In the genomic region with DNA sequence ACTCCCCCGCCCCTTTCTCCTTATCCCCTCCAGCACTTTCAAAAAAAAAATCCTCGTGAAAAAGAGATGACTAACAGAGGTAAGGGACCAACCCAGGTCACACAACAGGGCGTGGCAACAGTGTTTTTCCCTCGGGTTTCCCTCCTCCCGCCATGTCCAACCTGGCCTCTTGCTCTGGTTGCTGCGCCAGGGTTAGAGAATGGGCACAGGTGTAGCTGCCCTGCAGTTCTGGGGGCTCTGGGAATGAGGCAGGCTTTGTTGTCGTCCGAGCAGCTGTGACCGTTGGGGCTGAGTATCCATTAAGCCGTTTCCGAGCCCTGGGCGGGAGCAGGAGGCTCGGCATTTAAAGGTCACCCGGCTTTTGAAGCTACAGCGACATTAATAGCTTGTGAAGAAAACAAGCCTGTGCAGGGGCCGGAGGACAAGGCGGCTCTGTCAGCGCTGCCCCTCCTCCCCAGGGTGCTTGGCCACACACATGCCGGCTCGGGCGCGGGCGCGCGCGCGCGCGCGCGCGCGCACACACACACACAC, we compare ENCODE assay signal across 8 mouse cellular contexts. TPM values are rescaled to one million over a fixed set of nuclear protein-coding genes. Genes with fewer than 3 reads are reported as not detected.
DNase-seq lines count a peak whose midpoint lies in the region; ATAC-seq and TF ChIP-seq lines count a peak whose summit lies in the region.

No protein-coding gene starts in this region.

- no peak overlapping the region for H3K27ac ChIP-seq in CH12.LX (ENCODE audit: insufficient read depth, low read depth)
- peak overlapping the region; percentile 79 for H3K27ac ChIP-seq in embryonic facial prominence, embryonic 12.5 days
- peak overlapping the region; percentile 98 for H3K27ac ChIP-seq in heart, embryonic 14.5 days (replicated peaks in 1 of 2; ENCODE audit: control insufficient read depth in 1 of 2, insufficient read depth in 1 of 2, low read depth in 2 of 2, low read length in 2 of 2)
- H3K27ac ChIP-seq in kidney, postnatal 0 days, result peak overlapping the region; percentile 95
- no peak overlapping the region for H3K27ac ChIP-seq in liver, postnatal 0 days (ENCODE audit: low read depth)
- peak overlapping the region; percentile 92 for H3K27ac ChIP-seq in neural tube, embryonic 15.5 days (replicated peaks)

- dilution Hi-C loops in CH12.LX (cut with MboI; ENCODE audit: extremely low pct_ligation_motif_present, extremely low pct_unique_long_range_greater_than_20kb, low sequenced_read_pairs), result no loop called here

- no peak for DNase-seq in CH12.LX (ENCODE audit: extremely low read depth)
- peak; percentile 88 for DNase-seq in adrenal gland, adult 2 months
- DNase-seq in kidney, postnatal 0 days (ENCODE audit: low spot score), result peak; percentile 96
- DNase-seq in liver, postnatal 0 days, result peak; percentile 46

- in situ Hi-C loops in CH12.LX (cut with MboI; ENCODE audit: low pct_ligation_motif_present, low pct_unique_long_range_greater_than_20kb, low sequenced_read_pairs), result no loop called here

- no peak for TF ChIP-seq POLR2A in CH12.LX (IDR thresholded peaks at IDR 0.05; ENCODE audit: low read depth, low read length)

- H3K9ac ChIP-seq in CH12.LX (ENCODE audit: insufficient read depth, low read depth), result no peak overlapping the region
- peak overlapping the region; percentile 38 for H3K9ac ChIP-seq in embryonic facial prominence, embryonic 12.5 days
- H3K9ac ChIP-seq in heart, embryonic 14.5 days (ENCODE audit: low read length), result peak overlapping the region; percentile 76
- peak overlapping the region; percentile 51; the same call in 1 of the 2 replicates for H3K9ac ChIP-seq in kidney, postnatal 0 days (ENCODE audit: low read depth, low read length)
- no peak overlapping the region; the same call in 1 of the 2 replicates for H3K9ac ChIP-seq in liver, postnatal 0 days (replicated peaks)
- peak overlapping the region; percentile 64 for H3K9ac ChIP-seq in neural tube, embryonic 15.5 days (replicated peaks)

- H3K4me2 ChIP-seq in CH12.LX (ENCODE audit: insufficient read depth, low read depth, poor library complexity, severe bottlenecking), result peak overlapping the region; percentile 98
- H3K4me2 ChIP-seq in embryonic facial prominence, embryonic 12.5 days (replicated peaks), result peak overlapping the region; percentile 68
- peak overlapping the region; percentile 85 for H3K4me2 ChIP-seq in heart, embryonic 14.5 days (ENCODE audit: low read length)
- H3K4me2 ChIP-seq in kidney, postnatal 0 days (ENCODE audit: low read length), result peak overlapping the region; percentile 71
- H3K4me2 ChIP-seq in liver, postnatal 0 days (ENCODE audit: low read depth, low read length), result peak overlapping the region; percentile 76
- peak overlapping the region; percentile 79 for H3K4me2 ChIP-seq in neural tube, embryonic 15.5 days

- H3K27me3 ChIP-seq in CH12.LX (replicated peaks), result peaks cover 65% of the 10 kb centered on the region
- H3K27me3 ChIP-seq in embryonic facial prominence, embryonic 12.5 days, result no peaks in the 10 kb centered on the region
- no peaks in the 10 kb centered on the region for H3K27me3 ChIP-seq in heart, embryonic 14.5 days (ENCODE audit: control insufficient read depth, insufficient read depth, low read length)
- H3K27me3 ChIP-seq in kidney, postnatal 0 days (ENCODE audit: insufficient read depth, low read length), result no peaks in the 10 kb centered on the region
- H3K27me3 ChIP-seq in liver, postnatal 0 days (ENCODE audit: insufficient read depth, low read length), result 0 out of 2 replicates have a peak, but pooled peaks cover 3% of the 10 kb centered on the region
- no peaks in the 10 kb centered on the region for H3K27me3 ChIP-seq in neural tube, embryonic 15.5 days (replicated peaks)

- no peak; the same call in 1 of the 2 replicates for ATAC-seq in embryonic facial prominence, embryonic 12.5 days (ENCODE audit: insufficient number of reproducible peaks, insufficient read depth, low FRiP score, low TSS enrichment)
- no peak for ATAC-seq in heart, embryonic 14.5 days (ENCODE audit: insufficient number of reproducible peaks, insufficient read depth, low FRiP score, low read depth)
- ATAC-seq in kidney, postnatal 0 days (replicated peaks; ENCODE audit: low FRiP score, low read depth), result peak; percentile 71
- peak; percentile 52 for ATAC-seq in liver, postnatal 0 days
- peak; percentile 80 for ATAC-seq in neural tube, embryonic 15.5 days (ENCODE audit: low FRiP score)
- no peak for ATAC-seq in erythroid progenitor cell, adult 5-6 weeks (replicated peaks; ENCODE audit: low FRiP score, poor library complexity, severe bottlenecking)

- H3K9me3 ChIP-seq in CH12.LX (replicated peaks; ENCODE audit: low read length), result no peaks in the 10 kb centered on the region
- H3K9me3 ChIP-seq in embryonic facial prominence, embryonic 12.5 days, result no peaks in the 10 kb centered on the region
- no peaks in the 10 kb centered on the region for H3K9me3 ChIP-seq in heart, embryonic 14.5 days (ENCODE audit: control insufficient read depth, low read length)
- H3K9me3 ChIP-seq in kidney, postnatal 0 days (replicated peaks; ENCODE audit: low read length), result no peaks in the 10 kb centered on the region
- no peaks in the 10 kb centered on the region for H3K9me3 ChIP-seq in liver, postnatal 0 days (ENCODE audit: low read length)
- H3K9me3 ChIP-seq in neural tube, embryonic 15.5 days (replicated peaks), result no peaks in the 10 kb centered on the region

- no peak; the same call in 1 of the 2 replicates for TF ChIP-seq EP300 in CH12.LX (IDR thresholded peaks at IDR 0.05; ENCODE audit: low read length)
- TF ChIP-seq EP300 in liver, postnatal 0 days (IDR thresholded peaks at IDR 0.05; ENCODE audit: low read depth), result no peak

- H3K4me3 ChIP-seq in CH12.LX (replicated peaks in 1 of 3; ENCODE audit: low read depth in 2 of 3, low read length in 2 of 3, poor library complexity in 1 of 3), result peak overlapping the region in 1 of 3 experiments; percentile 9
- H3K4me3 ChIP-seq in embryonic facial prominence, embryonic 12.5 days, result peak overlapping the region; percentile 34
- H3K4me3 ChIP-seq in heart, embryonic 14.5 days (ENCODE audit: control insufficient read depth in 1 of 2, insufficient read depth in 1 of 2, low read depth in 1 of 2, low read length in 2 of 2), result peak overlapping the region; percentile 43 to 49
- H3K4me3 ChIP-seq in kidney, postnatal 0 days (replicated peaks; ENCODE audit: low read depth, low read length), result peak overlapping the region; percentile 28
- peak overlapping the region; percentile 44 for H3K4me3 ChIP-seq in liver, postnatal 0 days (ENCODE audit: low read depth, low read length)
- H3K4me3 ChIP-seq in neural tube, embryonic 15.5 days (replicated peaks), result peak overlapping the region; percentile 44

- H3K79me2 ChIP-seq in CH12.LX (replicated peaks; ENCODE audit: control insufficient read depth, extremely low read depth, insufficient read depth, poor library complexity, severe bottlenecking), result no peaks in the 10 kb centered on the region

- H3K36me3 ChIP-seq in CH12.LX (replicated peaks in 1 of 2; ENCODE audit: control insufficient read depth in 1 of 2, insufficient read depth in 1 of 2, low read length in 1 of 2), result no peaks in the 10 kb centered on the region
- no peaks in the 10 kb centered on the region for H3K36me3 ChIP-seq in embryonic facial prominence, embryonic 12.5 days
- H3K36me3 ChIP-seq in heart, embryonic 14.5 days (ENCODE audit: control insufficient read depth, insufficient read depth, low read length), result no peaks in the 10 kb centered on the region
- H3K36me3 ChIP-seq in kidney, postnatal 0 days (ENCODE audit: insufficient read depth, low read length), result no peaks in the 10 kb centered on the region
- no peaks in the 10 kb centered on the region for H3K36me3 ChIP-seq in liver, postnatal 0 days (replicated peaks; ENCODE audit: insufficient read depth, low read length)
- no peaks in the 10 kb centered on the region for H3K36me3 ChIP-seq in neural tube, embryonic 15.5 days

- under 1% methylated on average over 16 of the region's 33 CpGs for WGBS in embryonic facial prominence, embryonic 12.5 days
- whole genome bisulfite sequencing in heart, embryonic 14.5 days, result under 1% methylated on average over 28 of the region's 33 CpGs
- under 1% methylated on average over 19 of the region's 33 CpGs for WGBS in kidney, postnatal 0 days
- WGBS in liver, postnatal 0 days (ENCODE audit: insufficient replicate concordance), result 4% methylated on average over 24 of the region's 33 CpGs
- WGBS in neural tube, embryonic 15.5 days, result under 1% methylated on average over 16 of the region's 33 CpGs

- no peak for TF ChIP-seq RAD21 in CH12.LX (IDR thresholded peaks at IDR 0.05; ENCODE audit: low read depth, low read length)

- TF ChIP-seq CTCF in CH12.LX (conservative IDR thresholded peaks at IDR 0.05 in 1 of 2, IDR thresholded peaks at IDR 0.05 in 1 of 2; ENCODE audit: low read depth in 2 of 2, low read length in 2 of 2), result no peak
- no peak for TF ChIP-seq CTCF in kidney, postnatal 0 days (IDR thresholded peaks at IDR 0.05; ENCODE audit: low read depth)
- TF ChIP-seq CTCF in liver, postnatal 0 days (IDR thresholded peaks at IDR 0.05; ENCODE audit: low read depth), result no peak

- H3K4me1 ChIP-seq in CH12.LX (ENCODE audit: control insufficient read depth in 1 of 2, insufficient read depth in 2 of 2), result peaks cover 0 to 16% of the 10 kb centered on the region in 2 experiments; a peak in 2 of 4 replicates
- H3K4me1 ChIP-seq in embryonic facial prominence, embryonic 12.5 days, result peaks cover 64% of the 10 kb centered on the region
- H3K4me1 ChIP-seq in heart, embryonic 14.5 days (ENCODE audit: control insufficient read depth in 2 of 2, insufficient read depth in 2 of 2, low read length in 2 of 2), result peaks cover 61 to 81% of the 10 kb centered on the region in 2 experiments
- peaks cover 44% of the 10 kb centered on the region; the same call in 1 of the 2 replicates for H3K4me1 ChIP-seq in kidney, postnatal 0 days (replicated peaks; ENCODE audit: insufficient read depth, low read length)
- peaks cover 18% of the 10 kb centered on the region for H3K4me1 ChIP-seq in liver, postnatal 0 days (ENCODE audit: insufficient read depth)
- peaks cover 65% of the 10 kb centered on the region for H3K4me1 ChIP-seq in neural tube, embryonic 15.5 days

RNA-seq across cellular contexts. Expression of a gene that starts 43.1 kb away (rescaled TPM):
- total RNA-seq in CH12.LX (2012; rRNA removed) (216 and 227 TPM in 2 replicates), CH12.LX (2014; rRNA removed) (185 and 213 TPM in 2 replicates)
- polyA plus RNA-seq in CH12.LX (2012; ENCODE audit: insufficient read length, low read depth), result 233 and 262 TPM in 2 replicates
- 100 to 1,000 TPM; 194 to 208 TPM for total RNA-seq in adrenal gland, adult 2 months (2021)
- polyA plus RNA-seq in adrenal gland, adult 2 months (2012; rRNA removed), result 44.9 and 51.2 TPM in 2 replicates
- 63.2 and 65.3 TPM in 2 replicates for polyA plus RNA-seq in embryonic facial prominence, embryonic 12.5 days (2016; fragmentation: Nextera tagmentation; extraction: Ambion mirVana)
- polyA plus RNA-seq in heart, embryonic 14.5 days (2014; fragmentation: Nextera tagmentation; extraction: Ambion mirVana), result 95.0 and 97.4 TPM in 2 replicates
- 76.3 and 77.7 TPM in 2 replicates for polyA plus RNA-seq in kidney, postnatal 0 days (2015; fragmentation: Nextera tagmentation; extraction: Ambion mirVana)
- 28.7 and 29.3 TPM in 2 replicates for polyA plus RNA-seq in liver, postnatal 0 days (2015; fragmentation: Nextera tagmentation; extraction: Ambion mirVana)
- 64.9 and 66.2 TPM in 2 replicates for polyA plus RNA-seq in neural tube, embryonic 15.5 days (2015; fragmentation: Nextera tagmentation; extraction: Ambion mirVana)
- total RNA-seq in erythroid progenitor cell, adult 5-6 weeks (2015; ENCODE audit: low replicate concordance), result 18.7 and 24.3 TPM in 2 replicates
- 15.8 and 23.1 TPM in 2 replicates for total RNA-seq in erythroid progenitor cell, adult 5-6 weeks (2017; ENCODE audit: low replicate concordance)

Comparison
In these comparisons a context has a peak if more than half of its experiments do, and no peak if none do; other contexts are left out.
1. H3K27ac ChIP-seq: peak in embryonic facial prominence, embryonic 12.5 days (single experiment), heart, embryonic 14.5 days (2 of 2), kidney, postnatal 0 days (single experiment) and neural tube, embryonic 15.5 days (single experiment); none in CH12.LX (single experiment) and liver, postnatal 0 days (single experiment).
2. H3K9ac ChIP-seq: peak in embryonic facial prominence, embryonic 12.5 days (single experiment), heart, embryonic 14.5 days (single experiment), kidney, postnatal 0 days (single experiment) and neural tube, embryonic 15.5 days (single experiment); none in CH12.LX (single experiment) and liver, postnatal 0 days (single experiment).
3. ATAC-seq: peak in kidney, postnatal 0 days (single experiment), liver, postnatal 0 days (single experiment) and neural tube, embryonic 15.5 days (single experiment); none in embryonic facial prominence, embryonic 12.5 days (single experiment), heart, embryonic 14.5 days (single experiment) and erythroid progenitor cell, adult 5-6 weeks (single experiment).
4. Peak in every context shown above with its lines, with median percentiles within 50 percentile points of each other: H3K4me2 ChIP-seq.